Mouse (Mus musculus) gastrocnemius, adult 8-10 months (tissue): Measurements from ENCODE around the gene Dcdc2b. TPM values are rescaled to one million over a fixed set of nuclear protein-coding genes. Genes with fewer than 3 reads are reported as not detected.
A peak's percentile ranks its signal among the peaks of the same experiment; 100 is the strongest.

Source experiments
- DNase-seq, 2 experiments: peaks; one replicate each; pipeline ENCODE4 v3.0.0; 2022; ENCODE audit warnings: low spot score in 2 of 2
- total RNA-seq, 4 experiments: library from RNA; stranded (reverse); gene quantifications; 2 replicates each; pipeline ENCODE4 v1.2.4; 2022

The Dcdc2b gene
- total RNA-seq, 4 experiments from 2014 or later = 0.46 to 1.2 (median 1.1) TPM

GRCm38 (mm10) chr4:129582251-129582650 is 31.8 kb downstream of the Dcdc2b start:
- no peak for DNase-seq

- no peak for DNase-seq
These were observed 33.7 kb downstream of the Dcdc2b start for GRCm38 (mm10) chr4:129580347-129580746.

- DNase-seq = no peak
These were observed 35.6 kb downstream of the Dcdc2b start, which contains the start of gene Fam167b for GRCm38 (mm10) chr4:129578466-129578865. Fam167b (minus strand) TSS chr4:129578549.

GRCm38 (mm10) chr4:129577688-129578087 is 36.4 kb downstream of the Dcdc2b start:
- DNase-seq = no peak

GRCm38 (mm10) chr4:129576863-129577491 is 37.1 kb downstream of the Dcdc2b start:
- peak in 1 of 2 experiments; percentile 35 for DNase-seq

GRCm38 (mm10) chr4:129575171-129575844 is 38.7 kb downstream of the Dcdc2b start:
- no peak for DNase-seq

- DNase-seq = no peak
These were observed 40.6 kb downstream of the Dcdc2b start, which contains the start of gene Lck for GRCm38 (mm10) chr4:129573430-129573829. Lck (minus strand) TSS chr4:129573641.

GRCm38 (mm10) chr4:129573093-129573370 is 41.0 kb downstream of the Dcdc2b start:
- no peak for DNase-seq

- DNase-seq = no peak
These were observed 41.6 kb downstream of the Dcdc2b start for GRCm38 (mm10) chr4:129572236-129573092.

- DNase-seq = no peak
These were observed 42.4 kb downstream of the Dcdc2b start for GRCm38 (mm10) chr4:129571551-129572084.

- DNase-seq = no peak
These were observed 44.0 kb downstream of the Dcdc2b start for GRCm38 (mm10) chr4:129570028-129570427.

GRCm38 (mm10) chr4:129568366-129568765 is 45.7 kb downstream of the Dcdc2b start:
- DNase-seq = no peak

GRCm38 (mm10) chr4:129565139-129565538 is 48.9 kb downstream of the Dcdc2b start:
- no peak for DNase-seq

- DNase-seq = no peak
These were observed 50.3 kb downstream of the Dcdc2b start for GRCm38 (mm10) chr4:129563718-129564117.

- DNase-seq = no peak
These were observed 52.9 kb downstream of the Dcdc2b start for GRCm38 (mm10) chr4:129561184-129561583.

Other genes with a start within 250 kb of the Dcdc2b start
- gene Zbtb8a, start 236.1 kb downstream of the Dcdc2b start, total RNA-seq = under 1 TPM; 0.48 to 0.79 (median 0.63) TPM
- gene Zbtb8b, start 173.4 kb downstream of the Dcdc2b start, total RNA-seq = not detected
- 10 to 100 TPM; 37.3 to 42.5 (median 41.0) TPM for gene Bsdc1, start 152.7 kb downstream of the Dcdc2b start, total RNA-seq
- gene Tssk3, start 123.2 kb downstream of the Dcdc2b start, total RNA-seq = not detected
- gene Fam229a, start 123.1 kb downstream of the Dcdc2b start, total RNA-seq = not detected
- 1 to 10 TPM in 2 of 4 experiments, under 1 TPM in 2; 0.19 to 1.1 (median 0.78) TPM for gene Marcksl1, start 100.7 kb downstream of the Dcdc2b start, total RNA-seq
- gene Hdac1, start 71.5 kb downstream of the Dcdc2b start, total RNA-seq = 1 to 10 TPM; 6.7 to 9.7 (median 7.6) TPM
- not detected for gene Lck, start 40.6 kb downstream of the Dcdc2b start, total RNA-seq
- gene Fam167b, start 35.7 kb downstream of the Dcdc2b start, total RNA-seq = not detected
- 100 to 1,000 TPM; 142 to 156 (median 148) TPM for gene Eif3i, start 13.6 kb downstream of the Dcdc2b start, total RNA-seq
- gene Tmem234, start 13.6 kb downstream of the Dcdc2b start, total RNA-seq = 10 to 100 TPM; 25.9 to 37.5 (median 29.7) TPM
- 10 to 100 TPM in 1 of 4 experiments, 1 to 10 TPM in 3; 7.3 to 11.4 (median 8.7) TPM for gene Iqcc, start 4.8 kb upstream of the Dcdc2b start, total RNA-seq
- 10 to 100 TPM; 27.9 to 33.0 (median 30.8) TPM for gene Ccdc28b, start 9.7 kb upstream of the Dcdc2b start, total RNA-seq
- gene Txlna, start 26.8 kb upstream of the Dcdc2b start, total RNA-seq = 10 to 100 TPM; 10.9 to 20.3 (median 15.6) TPM
- gene Kpna6, start 58.5 kb upstream of the Dcdc2b start, total RNA-seq = 10 to 100 TPM; 69.1 to 77.9 (median 76.0) TPM
- gene Tmem39b, start 82.6 kb upstream of the Dcdc2b start, total RNA-seq = 1 to 10 TPM; 1.8 to 4.9 (median 3.3) TPM
- 10 to 100 TPM; 20.2 to 24.6 (median 23.2) TPM for gene Khdrbs1, start 128.0 kb upstream of the Dcdc2b start, total RNA-seq
- gene Ptp4a2, start 197.0 kb upstream of the Dcdc2b start, total RNA-seq = 100 to 1,000 TPM; 663 to 813 (median 803) TPM